Mouse (Mus musculus): ENCODE results near the gene Sppl2b.

DNA sequence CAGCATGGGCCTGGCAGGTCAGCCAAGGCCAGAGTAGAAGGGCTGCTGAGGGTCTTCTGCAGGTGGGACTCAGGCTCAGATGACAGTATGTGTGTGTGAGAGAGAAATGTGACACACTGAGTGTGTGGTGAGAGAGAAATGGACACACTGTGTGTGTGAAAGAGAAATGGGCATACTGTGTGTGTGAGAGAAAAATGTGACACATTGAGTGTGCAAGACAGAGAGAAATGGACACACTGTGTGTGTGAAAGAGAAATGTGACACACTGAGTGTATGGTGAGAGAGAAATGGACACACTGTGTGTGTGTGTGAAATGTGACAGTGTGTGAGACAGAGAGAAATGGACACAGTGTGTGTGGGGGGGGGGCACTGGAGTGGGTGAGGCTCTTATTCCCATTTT, 56.8 kb downstream of the Sppl2b start:
- TF ChIP-seq EP300 (IDR thresholded peaks at IDR 0.05; ENCODE audit: low read depth) (no peak), CTCF (IDR thresholded peaks at IDR 0.05; ENCODE audit: low read depth) (no peak)

Data from heart, postnatal 0 days (tissue).